Mouse (Mus musculus) kidney, adult 2 months (tissue): Measurements from ENCODE around the gene Sept9. TPM values are rescaled to one million over a fixed set of nuclear protein-coding genes. Genes with fewer than 3 reads are reported as not detected.
A peak's percentile ranks its signal among the peaks of the same experiment; 100 is the strongest.

Experiments used
- DNase-seq: peaks from one replicate; pipeline ENCODE4 v3.0.0; 2021
- H3K27ac ChIP-seq: fragments of 200-500 bp; 2 replicates; pipeline ENCODE4 v1.5.1; 2012; ENCODE audit warnings: low read depth, low read length, control low read depth, inconsistent platforms; ENCODE audit not compliant: insufficient read depth
- H3K27me3 ChIP-seq: fragments of 200-500 bp; replicated peaks from 2 replicates; pipeline ENCODE4 v1.6.1; 2012; ENCODE audit warnings: mild to moderate bottlenecking, moderate library complexity, low read length, inconsistent platforms; ENCODE audit not compliant: control insufficient read depth, insufficient read depth
- H3K36me3 ChIP-seq: fragments of 200-500 bp; 2 replicates; pipeline ENCODE4 v1.6.1; 2012; ENCODE audit warnings: mild to moderate bottlenecking, moderate library complexity, low read length, inconsistent platforms; ENCODE audit not compliant: control insufficient read depth, insufficient read depth
- H3K4me1 ChIP-seq: fragments of 200-500 bp; 2 replicates; pipeline ENCODE4 v1.6.1; 2011; ENCODE audit warnings: low read length; ENCODE audit not compliant: control insufficient read depth, insufficient read depth
- H3K4me3 ChIP-seq: fragments of 200-500 bp; 2 replicates; pipeline ENCODE4 v1.5.1; 2011; ENCODE audit warnings: mild to moderate bottlenecking, low read depth, low read length, control low read depth; ENCODE audit not compliant: insufficient read depth
- CTCF ChIP-seq: fragments of 200-500 bp; conservative IDR thresholded peaks from 2 replicates; pipeline ENCODE4 v1.5.1; 2011; ENCODE audit warnings: low read depth, mild to moderate bottlenecking, control low read depth, low read length, moderate library complexity, mixed read lengths; ENCODE audit not compliant: insufficient read depth, insufficient read length
- POLR2A ChIP-seq: fragments of 200-500 bp; IDR thresholded peaks from one replicate; pipeline ENCODE4 v1.6.1; 2011; ENCODE audit warnings: low read depth, low read length, control low read depth
- WGBS: fragments of 180-500 bp; shearing (Covaris S2); methylation state at CpG from one replicate; pipeline ENCODE4 v1.1.7; 2018; 5-methylcytosine and 5-hydroxymethylcytosine counted together
- polyA plus RNA-seq: library from polyadenylated mRNA; depleted of rRNA; stranded (reverse); fragments of >200 nt; gene quantifications from 2 replicates; pipeline ENCODE4 v1.2.3, GENCODE M21; 2012

The Sept9 gene
- polyA plus RNA-seq, 1 experiment: 25.9 TPM

DNA sequence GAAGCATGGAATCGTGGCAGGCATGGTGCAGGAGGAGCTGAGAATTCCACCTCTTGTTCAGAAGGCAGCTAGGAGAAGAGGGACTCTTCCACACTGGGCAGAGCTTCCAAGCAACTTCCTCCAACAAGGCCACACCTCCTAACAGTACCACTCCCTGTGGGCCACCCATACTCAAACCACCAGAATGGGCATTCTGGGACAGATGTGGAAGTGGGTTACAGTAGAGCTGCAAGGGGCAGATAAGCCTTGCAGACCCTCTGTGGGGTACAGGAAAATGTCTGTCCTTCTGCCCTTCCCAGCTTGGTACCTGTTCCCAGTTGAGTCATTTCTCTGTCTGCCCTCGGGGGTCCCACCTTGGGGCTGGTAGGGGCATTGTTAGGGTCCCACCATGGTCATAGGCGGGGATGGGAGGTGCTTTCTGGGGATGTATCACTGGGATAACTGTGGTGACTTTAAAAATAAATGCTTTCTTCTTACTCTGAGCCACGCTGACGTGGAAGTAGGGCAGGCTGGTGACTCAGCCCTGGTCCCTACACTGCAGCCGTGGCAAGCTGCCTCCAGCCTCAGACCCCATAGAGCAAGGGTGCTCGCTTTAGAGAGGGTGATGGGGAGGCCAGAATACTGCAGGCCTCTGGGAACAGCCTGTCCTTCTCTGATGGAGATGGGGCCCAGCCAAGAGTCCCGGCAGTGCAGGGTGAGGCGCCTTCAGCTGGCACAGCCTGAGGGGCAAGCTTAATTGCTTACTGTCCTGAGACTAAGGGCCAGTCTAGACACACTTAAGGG is 59.9 kb downstream of the Sept9 start:
- no peak overlapping the region for H3K27ac ChIP-seq
- 76% methylated on average over 9 of the region's 9 CpGs for WGBS
- DNase-seq: no peak

DNA sequence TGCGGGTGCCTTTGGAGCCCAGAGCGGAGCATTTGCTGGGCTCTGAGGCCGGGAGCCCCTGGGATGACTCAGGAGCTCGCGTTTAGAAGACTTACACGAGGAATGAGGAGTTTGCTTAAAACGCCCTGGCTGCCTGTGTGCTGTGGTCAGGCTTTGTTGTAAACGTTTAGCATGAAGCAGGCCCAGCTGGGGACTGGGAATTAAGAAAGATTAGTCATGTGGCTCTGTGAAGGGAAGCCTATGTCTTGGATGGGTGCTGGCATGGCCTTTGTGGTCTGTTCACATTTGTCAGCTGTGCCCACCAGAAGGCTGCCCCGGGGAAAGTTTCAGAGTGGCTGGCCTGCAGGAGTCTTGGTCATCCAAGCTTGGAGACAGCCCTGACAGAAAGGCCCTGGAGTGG is 61.2 kb downstream of the Sept9 start:
- DNase-seq: no peak
- no peaks in the 10 kb centered on the region for H3K36me3 ChIP-seq
- peaks cover 3% of the 10 kb centered on the region; the same call in 1 of the 2 replicates for H3K4me1 ChIP-seq
- no peak overlapping the region for H3K4me3 ChIP-seq
- no peaks in the 10 kb centered on the region for H3K27me3 ChIP-seq
- TF ChIP-seq POLR2A: no peak
- no peak for TF ChIP-seq CTCF
- WGBS: 76% methylated on average over 9 of the region's 9 CpGs
- no peak overlapping the region for H3K27ac ChIP-seq

More for the DNA sequence above, 59.9 kb downstream of the Sept9 start:
- Histone ChIP-seq H3K4me1 (peaks cover 9% of the 10 kb centered on the region; the same call in 1 of the 2 replicates), H3K36me3 (no peaks in the 10 kb centered on the region), H3K4me3 (no peak overlapping the region), H3K27me3 (no peaks in the 10 kb centered on the region)
- TF ChIP-seq CTCF: no peak
- TF ChIP-seq POLR2A: no peak

DNA sequence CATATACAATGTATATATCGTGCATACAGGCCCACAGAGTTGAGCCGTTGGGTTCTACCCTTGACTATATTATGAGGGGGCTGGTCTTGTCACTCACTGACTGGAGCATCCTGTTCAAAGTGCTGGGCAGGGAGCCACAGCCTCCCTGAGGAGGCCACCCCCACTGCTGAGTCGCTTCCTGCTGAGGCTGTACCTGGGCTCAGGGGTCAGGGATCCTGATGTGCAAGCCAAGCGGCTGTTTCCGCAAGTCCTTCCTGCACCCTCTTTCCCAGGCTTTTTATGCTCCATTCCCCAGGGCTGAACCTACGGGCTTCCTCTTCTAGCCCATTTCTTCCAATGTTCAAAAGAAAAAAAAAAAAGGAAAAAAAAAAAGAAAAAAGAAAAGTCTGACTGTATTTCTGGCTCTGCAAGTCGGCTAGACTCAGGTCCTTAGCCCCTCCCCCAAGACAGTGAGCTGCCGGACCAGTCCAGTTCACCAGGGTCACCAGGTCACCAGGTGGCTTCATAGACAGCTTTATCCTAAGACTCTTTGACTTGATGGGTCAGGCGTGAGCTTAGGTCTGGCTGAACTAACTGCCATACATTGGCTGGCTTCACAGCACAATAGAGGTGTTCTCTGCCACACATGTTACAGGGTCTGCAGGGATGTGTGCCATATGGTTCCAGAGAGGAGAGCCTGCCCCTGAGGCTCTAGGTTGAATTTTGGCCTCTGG is 63.8 kb downstream of the Sept9 start:
- peak overlapping the region; percentile 13; the same call in 1 of the 2 replicates for H3K27ac ChIP-seq
- no peak for TF ChIP-seq CTCF
- no peak for TF ChIP-seq POLR2A
- peaks cover 3% of the 10 kb centered on the region; the same call in 1 of the 2 replicates for H3K4me1 ChIP-seq
- no peak overlapping the region for H3K4me3 ChIP-seq
- H3K27me3 ChIP-seq: no peaks in the 10 kb centered on the region
- H3K36me3 ChIP-seq: no peaks in the 10 kb centered on the region
- 40% methylated on average over 9 of the region's 9 CpGs for WGBS
- DNase-seq: peak; percentile 86

DNA sequence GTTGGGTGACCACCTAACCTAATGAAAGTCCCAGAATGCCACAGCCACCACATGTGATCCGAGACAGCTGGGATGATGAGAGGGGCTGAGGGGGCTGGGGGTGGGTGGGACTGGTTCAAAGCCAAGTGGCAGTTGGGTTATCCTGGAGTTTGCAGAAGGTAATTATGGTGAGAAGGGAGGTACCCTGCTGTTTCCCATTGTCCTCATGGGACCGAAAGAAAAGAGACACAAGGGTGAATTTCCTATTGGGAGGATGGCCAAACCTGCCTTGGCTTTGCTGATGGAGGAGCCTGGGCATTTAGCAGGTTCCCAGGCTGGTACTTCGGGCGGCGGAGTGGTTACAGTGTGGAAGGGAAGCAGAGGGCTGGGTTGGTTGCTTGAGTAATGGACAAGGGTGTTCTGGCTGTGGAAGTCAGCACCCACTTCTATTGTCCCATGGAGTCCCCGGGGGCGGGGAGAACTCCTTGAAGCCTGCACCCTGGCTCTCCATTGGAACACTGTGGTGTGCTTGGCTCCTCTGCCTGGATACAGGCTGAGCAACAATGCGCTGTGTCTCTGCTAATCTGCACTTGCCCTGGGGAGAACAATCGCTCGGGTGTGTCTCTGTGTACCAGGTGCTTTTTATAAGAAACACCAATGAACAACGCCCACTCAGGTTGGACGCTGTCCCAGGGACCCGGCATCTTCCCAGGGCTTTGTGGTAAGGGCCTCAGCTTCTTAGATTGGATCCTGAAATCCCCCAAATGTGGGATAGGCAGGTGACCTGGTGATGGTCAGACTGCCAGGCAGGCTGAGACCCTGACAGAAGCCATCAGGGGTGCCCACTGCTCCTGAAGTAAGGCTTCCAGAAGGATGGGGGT is 64.9 kb downstream of the Sept9 start:
- H3K36me3 ChIP-seq: no peaks in the 10 kb centered on the region
- 60% methylated on average over 13 of the region's 13 CpGs for WGBS
- H3K27me3 ChIP-seq: no peaks in the 10 kb centered on the region
- DNase-seq: peak; percentile 56
- H3K4me1 ChIP-seq: peaks cover 6% of the 10 kb centered on the region; the same call in 1 of the 2 replicates
- H3K4me3 ChIP-seq: no peak overlapping the region
- no peak for TF ChIP-seq CTCF
- no peak for TF ChIP-seq POLR2A
- H3K27ac ChIP-seq: peak overlapping the region; percentile 22

DNA sequence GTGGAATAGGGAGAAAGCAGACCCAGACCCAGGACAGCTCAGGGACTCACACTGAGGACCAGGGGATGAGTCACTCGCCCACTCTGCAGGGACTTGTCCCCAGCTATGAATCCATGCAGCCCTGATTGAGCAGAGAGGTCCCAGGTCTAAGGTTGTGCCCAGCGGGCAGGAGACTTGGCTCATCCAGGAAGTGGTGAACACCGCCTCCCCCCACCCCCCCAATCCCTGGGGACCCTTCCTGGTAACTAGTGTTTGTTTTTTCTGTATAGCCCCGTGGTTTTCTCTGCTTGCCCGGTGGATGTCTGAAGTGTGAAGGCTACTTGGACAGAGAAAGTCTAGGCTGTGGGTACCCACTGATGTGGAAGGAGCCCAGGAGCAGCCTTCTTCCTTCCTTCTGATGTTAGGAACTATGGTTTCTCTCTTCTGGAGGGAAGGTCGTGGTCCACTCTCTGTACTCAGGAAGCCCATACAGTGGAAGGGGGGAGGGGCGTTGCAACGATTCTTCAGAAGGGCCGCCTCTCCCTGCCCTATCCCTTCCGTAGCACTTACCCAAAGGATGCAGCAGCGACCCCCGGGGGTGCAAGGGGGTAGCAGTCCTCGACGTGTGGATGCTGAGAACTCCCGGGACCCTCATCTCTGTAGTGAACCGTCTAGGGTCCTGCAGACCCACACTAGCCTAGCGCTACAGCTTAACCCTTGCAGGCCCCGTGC is 66.0 kb downstream of the Sept9 start:
- peak overlapping the region; percentile 92 for H3K27ac ChIP-seq
- WGBS: 13% methylated on average over 18 of the region's 18 CpGs
- TF ChIP-seq POLR2A: no peak
- TF ChIP-seq CTCF: 0 out of 2 replicates have a peak, but pooled peaks have one; percentile 11
- peak; percentile 76 for DNase-seq
- H3K4me1 ChIP-seq: peaks cover 11% of the 10 kb centered on the region
- no peaks in the 10 kb centered on the region for H3K27me3 ChIP-seq
- no peaks in the 10 kb centered on the region for H3K36me3 ChIP-seq
- H3K4me3 ChIP-seq: peak overlapping the region; percentile 79

DNA sequence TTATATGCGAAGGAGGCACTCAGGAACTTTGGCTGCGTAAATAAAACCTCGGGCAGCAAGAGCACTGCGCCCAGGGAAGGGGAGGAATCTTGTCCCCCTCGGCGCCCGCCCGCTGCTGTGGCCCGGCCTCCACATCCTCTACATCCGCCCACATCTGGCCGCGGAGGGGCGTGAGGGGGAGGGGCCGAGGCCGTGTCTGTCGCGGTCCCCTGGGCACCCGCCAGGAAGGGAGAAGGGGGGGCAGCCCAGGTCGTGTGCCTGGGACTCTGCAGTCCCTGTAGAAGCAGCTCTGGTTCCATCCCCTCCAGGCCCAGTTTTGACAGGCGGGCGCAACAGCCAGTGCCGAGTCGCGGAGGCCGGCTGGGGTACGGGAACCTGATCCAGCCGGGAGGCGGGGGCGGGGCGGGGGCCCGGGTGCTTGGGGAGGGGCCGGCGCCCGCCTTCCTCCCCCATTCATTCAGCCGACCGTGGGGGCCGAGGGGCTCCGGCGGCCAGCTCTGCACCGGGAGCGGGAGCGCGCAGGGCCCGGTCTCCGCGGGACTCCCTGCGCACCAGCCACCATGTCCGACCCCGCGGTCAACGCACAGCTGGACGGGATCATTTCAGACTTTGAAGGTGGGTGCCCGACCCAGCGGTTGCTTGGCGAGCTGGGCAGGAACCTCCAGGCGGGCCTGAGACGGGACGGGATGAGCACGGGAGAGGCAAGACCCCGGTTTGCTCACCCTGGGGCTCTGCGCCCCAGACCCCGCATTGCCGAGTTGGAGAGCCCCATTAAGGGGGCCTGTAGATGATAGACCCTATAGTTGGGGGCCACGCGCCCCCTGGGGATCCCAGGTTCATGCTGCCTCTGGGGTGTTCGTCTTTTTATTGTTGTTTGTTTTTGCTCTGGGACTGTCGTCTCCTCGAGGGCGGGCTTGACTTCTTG is 66.8 kb downstream of the Sept9 start:
- H3K4me1 ChIP-seq: peaks cover 11% of the 10 kb centered on the region
- H3K27me3 ChIP-seq: no peaks in the 10 kb centered on the region
- H3K27ac ChIP-seq: peak overlapping the region; percentile 92
- no peaks in the 10 kb centered on the region for H3K36me3 ChIP-seq
- H3K4me3 ChIP-seq: peak overlapping the region; percentile 79
- WGBS: under 1% methylated on average over 68 of the region's 69 CpGs
- peak; percentile 97 for DNase-seq
- TF ChIP-seq CTCF (no peak), POLR2A (no peak)
